Mouse (Mus musculus): ENCODE results near the gene Ephb1. TPM values are rescaled to one million over a fixed set of nuclear protein-coding genes. Genes with fewer than 3 reads are reported as not detected.

Ephb1 gene
- polyA plus RNA-seq, 1 experiment from 2014 or later = 1.6 TPM

GRCm38 (mm10) chr9:102029661-102030060 lies 324.8 kb downstream of the Ephb1 start:
- WGBS = 84% methylated on average over 7 of the region's 7 CpGs

GRCm38 (mm10) chr9:102026136-102026535 lies 328.4 kb downstream of the Ephb1 start:
- Histone ChIP-seq H3K27ac (replicated peaks; ENCODE audit: low read depth, low read length) (no peak overlapping the region), H3K4me2 (ENCODE audit: low read depth, severe bottlenecking) (no peak overlapping the region), H3K36me3 (ENCODE audit: control insufficient read depth, insufficient read depth, low read length) (no peaks in the 10 kb centered on the region), H3K4me1 (ENCODE audit: control insufficient read depth, insufficient read depth, low read length) (no peaks in the 10 kb centered on the region), H3K9ac (ENCODE audit: low read length) (no peak overlapping the region), H3K9me3 (ENCODE audit: control insufficient read depth, low read length) (no peaks in the 10 kb centered on the region), H3K4me3 (ENCODE audit: low read depth, low read length) (no peak overlapping the region), H3K27me3 (ENCODE audit: control insufficient read depth, insufficient read depth, low read length) (no peaks in the 10 kb centered on the region)
- DNase-seq (ENCODE audit: low spot score) (no peak), ATAC-seq (ENCODE audit: insufficient number of reproducible peaks, low FRiP score, low TSS enrichment, low read depth) (no peak)
- WGBS = 78% methylated on average over 2 of the region's 2 CpGs

More at GRCm38 (mm10) chr9:102029661-102030060, 324.8 kb downstream of the Ephb1 start:
- H3K9me3 ChIP-seq (ENCODE audit: control insufficient read depth, low read length) = no peaks in the 10 kb centered on the region
- ATAC-seq (ENCODE audit: insufficient number of reproducible peaks, low FRiP score, low TSS enrichment, low read depth) = no peak
- no peaks in the 10 kb centered on the region for H3K4me1 ChIP-seq (ENCODE audit: control insufficient read depth, insufficient read depth, low read length)
- no peaks in the 10 kb centered on the region for H3K27me3 ChIP-seq (ENCODE audit: control insufficient read depth, insufficient read depth, low read length)
- no peak overlapping the region for H3K27ac ChIP-seq (replicated peaks; ENCODE audit: low read depth, low read length)
- H3K9ac ChIP-seq (ENCODE audit: low read length) = no peak overlapping the region
- H3K4me2 ChIP-seq (ENCODE audit: low read depth, severe bottlenecking) = no peak overlapping the region
- no peaks in the 10 kb centered on the region for H3K36me3 ChIP-seq (ENCODE audit: control insufficient read depth, insufficient read depth, low read length)
- H3K4me3 ChIP-seq (ENCODE audit: low read depth, low read length) = no peak overlapping the region
- DNase-seq (ENCODE audit: low spot score) = no peak

GRCm38 (mm10) chr9:102025141-102025540 lies 329.4 kb downstream of the Ephb1 start:
- Histone ChIP-seq H3K36me3 (ENCODE audit: control insufficient read depth, insufficient read depth, low read length) (no peaks in the 10 kb centered on the region), H3K27me3 (ENCODE audit: control insufficient read depth, insufficient read depth, low read length) (no peaks in the 10 kb centered on the region), H3K4me2 (ENCODE audit: low read depth, severe bottlenecking) (no peak overlapping the region), H3K4me3 (ENCODE audit: low read depth, low read length) (no peak overlapping the region), H3K9me3 (ENCODE audit: control insufficient read depth, low read length) (no peaks in the 10 kb centered on the region), H3K4me1 (ENCODE audit: control insufficient read depth, insufficient read depth, low read length) (no peaks in the 10 kb centered on the region), H3K27ac (replicated peaks; ENCODE audit: low read depth, low read length) (no peak overlapping the region), H3K9ac (ENCODE audit: low read length) (no peak overlapping the region)
- DNase-seq (ENCODE audit: low spot score) = no peak
- WGBS = 86% methylated on average over 6 of the region's 6 CpGs
- ATAC-seq (ENCODE audit: insufficient number of reproducible peaks, low FRiP score, low TSS enrichment, low read depth) = no peak

DNA sequence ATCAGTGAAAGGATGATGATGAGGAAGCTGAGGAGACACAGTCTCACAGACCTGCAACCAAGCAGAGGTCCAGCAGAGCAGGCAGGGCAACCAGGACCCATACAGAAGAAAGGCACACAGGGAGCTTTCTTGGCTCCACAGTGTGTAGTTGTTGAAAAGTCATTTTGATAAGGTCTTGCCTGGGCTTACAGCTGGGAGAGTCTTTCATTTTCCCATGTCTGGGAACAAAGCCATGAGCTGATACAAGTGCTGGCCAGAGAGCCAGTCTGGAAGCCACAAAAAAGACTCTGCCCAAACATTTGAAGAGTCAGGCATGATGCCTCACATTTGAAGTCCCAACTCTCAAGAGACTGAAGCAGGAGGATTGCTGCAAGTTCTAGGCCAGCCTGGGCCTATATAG lies 339.0 kb downstream of the Ephb1 start:
- ATAC-seq (ENCODE audit: insufficient number of reproducible peaks, low FRiP score, low TSS enrichment, low read depth) (no peak), DNase-seq (ENCODE audit: low spot score) (no peak)
- Histone ChIP-seq H3K27me3 (ENCODE audit: control insufficient read depth, insufficient read depth, low read length) (no peaks in the 10 kb centered on the region), H3K4me1 (ENCODE audit: control insufficient read depth, insufficient read depth, low read length) (no peaks in the 10 kb centered on the region), H3K36me3 (ENCODE audit: control insufficient read depth, insufficient read depth, low read length) (no peaks in the 10 kb centered on the region), H3K27ac (replicated peaks; ENCODE audit: low read depth, low read length) (no peak overlapping the region), H3K4me3 (ENCODE audit: low read depth, low read length) (no peak overlapping the region), H3K9me3 (ENCODE audit: control insufficient read depth, low read length) (no peaks in the 10 kb centered on the region), H3K4me2 (ENCODE audit: low read depth, severe bottlenecking) (no peak overlapping the region), H3K9ac (ENCODE audit: low read length) (no peak overlapping the region)

DNA sequence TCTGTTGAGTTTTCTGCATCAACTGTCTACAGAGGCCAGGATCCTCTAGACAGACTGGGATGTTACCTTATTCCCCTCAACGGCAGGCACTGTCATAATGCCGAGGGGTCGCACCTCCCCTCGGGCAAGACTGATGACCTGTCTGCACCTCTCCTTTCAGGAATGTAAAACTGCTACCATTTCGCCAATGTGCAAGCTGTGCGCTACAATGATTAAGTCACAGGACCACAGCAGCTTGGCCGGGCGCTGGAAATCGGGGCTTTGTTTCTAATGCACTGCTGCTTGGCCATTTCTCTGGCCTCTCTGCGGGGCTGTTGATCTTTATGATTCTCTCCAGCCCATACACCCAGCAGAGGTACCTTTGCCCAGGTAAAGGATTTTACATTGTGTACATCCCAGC lies 346.8 kb downstream of the Ephb1 start:
- no peak overlapping the region for H3K27ac ChIP-seq (replicated peaks; ENCODE audit: low read depth, low read length)
- no peaks in the 10 kb centered on the region for H3K27me3 ChIP-seq (ENCODE audit: control insufficient read depth, insufficient read depth, low read length)
- no peaks in the 10 kb centered on the region for H3K36me3 ChIP-seq (ENCODE audit: control insufficient read depth, insufficient read depth, low read length)
- H3K4me2 ChIP-seq (ENCODE audit: low read depth, severe bottlenecking) = no peak overlapping the region
- DNase-seq (ENCODE audit: low spot score) = no peak
- H3K9me3 ChIP-seq (ENCODE audit: control insufficient read depth, low read length) = no peaks in the 10 kb centered on the region
- H3K9ac ChIP-seq (ENCODE audit: low read length) = no peak overlapping the region
- 83% methylated on average over 10 of the region's 10 CpGs for WGBS
- no peak overlapping the region for H3K4me3 ChIP-seq (ENCODE audit: low read depth, low read length)
- H3K4me1 ChIP-seq (ENCODE audit: control insufficient read depth, insufficient read depth, low read length) = no peaks in the 10 kb centered on the region
- no peak for ATAC-seq (ENCODE audit: insufficient number of reproducible peaks, low FRiP score, low TSS enrichment, low read depth)

- 67% methylated on average over 2 of the region's 2 CpGs for WGBS
Observed at GRCm38 (mm10) chr9:102006539-102006938, 348.0 kb downstream of the Ephb1 start.

DNA sequence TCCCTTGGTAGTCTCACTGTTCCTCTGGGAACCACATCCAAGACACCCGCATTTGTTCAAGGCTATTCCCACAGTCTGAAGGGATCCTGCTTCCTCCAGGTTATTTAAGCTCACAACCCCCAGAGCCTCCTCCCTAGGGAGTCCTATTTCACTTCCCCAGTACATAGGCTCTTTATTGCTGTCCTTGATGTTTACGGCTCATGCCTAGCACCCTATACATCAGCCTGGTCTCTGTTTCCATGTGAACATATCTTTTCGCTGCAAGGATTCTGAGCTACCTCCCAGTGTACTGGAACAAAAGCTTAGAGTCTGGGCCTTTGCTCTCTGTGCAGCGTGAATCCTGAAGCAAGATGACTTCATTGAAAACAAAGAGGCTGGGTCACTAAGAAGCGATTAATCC lies 351.6 kb downstream of the Ephb1 start:
- 36% methylated on average over 5 of the region's 5 CpGs for WGBS
- DNase-seq (ENCODE audit: low spot score) (no peak), ATAC-seq (ENCODE audit: insufficient number of reproducible peaks, low FRiP score, low TSS enrichment, low read depth) (no peak)
- Histone ChIP-seq H3K9me3 (ENCODE audit: control insufficient read depth, low read length) (no peaks in the 10 kb centered on the region), H3K4me1 (ENCODE audit: control insufficient read depth, insufficient read depth, low read length) (no peaks in the 10 kb centered on the region), H3K36me3 (ENCODE audit: control insufficient read depth, insufficient read depth, low read length) (no peaks in the 10 kb centered on the region), H3K9ac (ENCODE audit: low read length) (no peak overlapping the region), H3K4me3 (ENCODE audit: low read depth, low read length) (no peak overlapping the region), H3K4me2 (ENCODE audit: low read depth, severe bottlenecking) (no peak overlapping the region), H3K27me3 (ENCODE audit: control insufficient read depth, insufficient read depth, low read length) (no peaks in the 10 kb centered on the region), H3K27ac (replicated peaks; ENCODE audit: low read depth, low read length) (no peak overlapping the region)

More at GRCm38 (mm10) chr9:102006539-102006938, 348.0 kb downstream of the Ephb1 start:
- no peak overlapping the region for H3K4me2 ChIP-seq (ENCODE audit: low read depth, severe bottlenecking)
- no peak overlapping the region for H3K27ac ChIP-seq (replicated peaks; ENCODE audit: low read depth, low read length)
- no peak overlapping the region for H3K4me3 ChIP-seq (ENCODE audit: low read depth, low read length)
- no peak for ATAC-seq (ENCODE audit: insufficient number of reproducible peaks, low FRiP score, low TSS enrichment, low read depth)
- H3K9ac ChIP-seq (ENCODE audit: low read length) = no peak overlapping the region
- H3K4me1 ChIP-seq (ENCODE audit: control insufficient read depth, insufficient read depth, low read length) = no peaks in the 10 kb centered on the region
- no peaks in the 10 kb centered on the region for H3K27me3 ChIP-seq (ENCODE audit: control insufficient read depth, insufficient read depth, low read length)
- H3K9me3 ChIP-seq (ENCODE audit: control insufficient read depth, low read length) = no peaks in the 10 kb centered on the region
- H3K36me3 ChIP-seq (ENCODE audit: control insufficient read depth, insufficient read depth, low read length) = no peaks in the 10 kb centered on the region
- DNase-seq (ENCODE audit: low spot score) = no peak

DNA sequence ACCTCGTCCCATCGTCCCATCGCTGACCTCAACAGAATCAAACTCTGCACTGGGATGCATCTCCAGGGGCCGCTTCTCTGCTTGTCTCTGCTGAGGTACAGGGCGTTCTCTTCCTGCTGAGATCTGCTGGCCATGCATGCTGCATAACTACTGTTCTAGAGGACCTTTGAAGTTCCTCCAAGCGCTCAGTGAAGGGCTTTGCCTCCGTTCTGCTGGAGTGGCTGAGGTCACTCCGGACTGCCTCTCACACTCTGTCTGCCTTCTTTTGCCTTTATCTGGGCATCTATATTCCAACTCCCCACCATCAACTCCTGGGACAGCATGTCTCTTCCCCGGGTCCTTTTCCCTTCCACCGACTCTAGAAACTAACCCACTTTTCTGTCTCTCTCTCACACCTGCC lies 352.3 kb downstream of the Ephb1 start:
- H3K9me3 ChIP-seq (ENCODE audit: control insufficient read depth, low read length) = no peaks in the 10 kb centered on the region
- DNase-seq (ENCODE audit: low spot score) (no peak), ATAC-seq (ENCODE audit: insufficient number of reproducible peaks, low FRiP score, low TSS enrichment, low read depth) (no peak)
- no peaks in the 10 kb centered on the region for H3K27me3 ChIP-seq (ENCODE audit: control insufficient read depth, insufficient read depth, low read length)
- no peak overlapping the region for H3K9ac ChIP-seq (ENCODE audit: low read length)
- H3K4me3 ChIP-seq (ENCODE audit: low read depth, low read length) = no peak overlapping the region
- H3K4me2 ChIP-seq (ENCODE audit: low read depth, severe bottlenecking) = no peak overlapping the region
- no peak overlapping the region for H3K27ac ChIP-seq (replicated peaks; ENCODE audit: low read depth, low read length)
- no peaks in the 10 kb centered on the region for H3K36me3 ChIP-seq (ENCODE audit: control insufficient read depth, insufficient read depth, low read length)
- H3K4me1 ChIP-seq (ENCODE audit: control insufficient read depth, insufficient read depth, low read length) = no peaks in the 10 kb centered on the region
- 82% methylated on average over 10 of the region's 10 CpGs for WGBS

DNA sequence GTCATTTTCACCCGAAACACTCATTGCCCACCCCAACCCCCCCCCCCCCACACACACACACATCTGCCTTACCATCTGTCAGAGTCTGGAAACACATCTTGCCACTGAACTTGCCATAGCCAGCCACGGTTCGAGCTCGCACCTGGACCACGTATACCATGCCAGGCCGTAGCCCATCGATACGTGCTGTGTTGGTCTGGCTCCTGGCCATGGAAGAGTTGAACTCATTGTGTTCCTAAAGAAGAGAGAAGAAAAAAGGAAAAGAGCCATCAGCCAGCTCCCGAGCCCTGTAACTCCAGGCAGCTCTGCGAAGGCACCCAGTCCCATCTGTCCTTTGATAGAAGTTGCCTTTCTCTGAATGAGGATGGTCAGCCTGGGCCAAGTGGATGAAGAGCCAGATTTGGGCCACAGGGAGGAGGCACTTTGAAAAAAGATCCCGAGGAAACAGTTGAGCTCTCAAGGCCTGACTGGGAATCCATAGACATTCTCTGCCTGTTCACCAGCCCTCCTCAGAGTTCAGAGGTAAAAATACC lies 352.8 kb downstream of the Ephb1 start:
- ATAC-seq (ENCODE audit: insufficient number of reproducible peaks, low FRiP score, low TSS enrichment, low read depth) (no peak), DNase-seq (ENCODE audit: low spot score) (no peak)
- Histone ChIP-seq H3K4me1 (ENCODE audit: control insufficient read depth, insufficient read depth, low read length) (no peaks in the 10 kb centered on the region), H3K4me2 (ENCODE audit: low read depth, severe bottlenecking) (no peak overlapping the region), H3K4me3 (ENCODE audit: low read depth, low read length) (no peak overlapping the region), H3K9me3 (ENCODE audit: control insufficient read depth, low read length) (no peaks in the 10 kb centered on the region), H3K9ac (ENCODE audit: low read length) (no peak overlapping the region), H3K27me3 (ENCODE audit: control insufficient read depth, insufficient read depth, low read length) (no peaks in the 10 kb centered on the region), H3K36me3 (ENCODE audit: control insufficient read depth, insufficient read depth, low read length) (no peaks in the 10 kb centered on the region), H3K27ac (replicated peaks; ENCODE audit: low read depth, low read length) (no peak overlapping the region)
- WGBS = 95% methylated on average over 11 of the region's 11 CpGs
